Mouse (Mus musculus): ENCODE results near the gene Ugt1a6b.

DNA sequence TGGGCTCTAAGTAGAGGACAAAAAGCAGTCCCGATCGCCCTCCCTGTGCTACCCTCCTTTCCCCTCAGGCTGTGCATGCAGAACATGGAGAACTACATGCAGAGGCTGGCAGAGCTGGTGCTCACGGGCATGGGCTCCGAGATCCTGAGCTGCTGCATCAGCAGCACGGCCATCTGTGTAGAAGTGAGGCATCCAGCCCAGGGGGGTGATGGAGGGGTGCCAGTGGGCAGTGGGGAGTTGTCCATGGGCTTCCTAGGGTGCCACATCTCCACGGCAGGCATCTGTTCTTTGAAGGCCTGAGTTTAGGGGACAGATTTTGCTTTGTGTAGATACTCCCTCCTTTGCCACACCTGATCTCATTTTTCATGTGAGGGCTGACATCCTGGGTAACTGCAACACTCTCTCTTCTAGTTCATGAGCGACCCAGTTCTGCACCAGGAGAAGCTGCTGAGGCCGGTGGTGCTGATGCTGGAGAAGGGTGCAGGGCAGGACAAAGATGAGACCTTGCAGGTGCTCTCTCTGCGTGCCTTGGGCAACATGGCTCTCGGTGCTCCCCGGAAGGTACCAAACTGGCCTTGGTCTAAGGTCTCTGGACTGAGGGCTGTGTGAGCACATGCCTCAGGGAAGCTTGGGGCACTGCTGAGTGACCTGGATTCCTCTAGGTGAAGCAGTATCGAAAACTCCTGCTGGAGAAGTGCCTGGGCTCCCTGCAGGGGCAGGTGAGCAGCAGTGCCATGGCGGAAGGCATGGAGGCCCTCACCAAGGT, 153.1 kb downstream of the Ugt1a6b start:
- TF ChIP-seq CTCF (IDR thresholded peaks at IDR 0.05; ENCODE audit: low read depth) (no peak), EP300 (IDR thresholded peaks at IDR 0.05; ENCODE audit: low read depth) (no peak)

All from liver, postnatal 0 days (tissue).